Mouse (Mus musculus): ENCODE measurements at regions not wholly inside any gene's neighbourhood (a gene's known extent, or its start where the extent isn't known, plus 50 kb on each side); places are given as distances from the start of the nearest gene placed in this dataset.

DNA sequence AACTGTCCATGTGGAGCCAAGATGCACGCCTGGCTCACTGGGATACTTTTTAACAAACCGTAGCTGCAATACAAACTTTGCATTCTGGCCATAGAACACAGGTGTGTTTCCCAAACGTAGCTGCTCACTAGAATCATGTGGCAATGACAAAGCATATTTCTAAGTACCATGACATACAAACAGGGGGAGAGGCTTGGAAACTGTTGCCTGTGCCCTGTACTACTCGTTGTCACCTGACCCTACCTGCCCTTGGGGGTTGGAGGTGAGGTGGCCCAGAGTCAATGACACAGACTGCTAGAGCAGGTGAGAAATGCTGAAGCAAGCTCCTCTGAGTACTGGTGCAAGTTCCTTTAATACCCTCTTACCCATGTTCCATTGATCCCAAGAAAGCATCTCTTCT lies 64.3 kb upstream of the Map4k3 start:
- DNase-seq (ENCODE audit: low spot score in 2 of 2): no peak

GRCm38 (mm10) chr17:80789706-80790105 lies 61.4 kb upstream of the Map4k3 start:
- DNase-seq (ENCODE audit: low spot score in 2 of 2): no peak

- no peak for DNase-seq (ENCODE audit: low spot score in 2 of 2)
These were observed 60.7 kb upstream of the Map4k3 start for GRCm38 (mm10) chr17:80789000-80789399.

- DNase-seq (ENCODE audit: low spot score in 2 of 2): no peak
These were observed 58.6 kb upstream of the Map4k3 start for GRCm38 (mm10) chr17:80786858-80787257.

- DNase-seq (ENCODE audit: low spot score in 2 of 2): no peak
These were observed 58.0 kb upstream of the Map4k3 start for GRCm38 (mm10) chr17:80786061-80786851.

DNA sequence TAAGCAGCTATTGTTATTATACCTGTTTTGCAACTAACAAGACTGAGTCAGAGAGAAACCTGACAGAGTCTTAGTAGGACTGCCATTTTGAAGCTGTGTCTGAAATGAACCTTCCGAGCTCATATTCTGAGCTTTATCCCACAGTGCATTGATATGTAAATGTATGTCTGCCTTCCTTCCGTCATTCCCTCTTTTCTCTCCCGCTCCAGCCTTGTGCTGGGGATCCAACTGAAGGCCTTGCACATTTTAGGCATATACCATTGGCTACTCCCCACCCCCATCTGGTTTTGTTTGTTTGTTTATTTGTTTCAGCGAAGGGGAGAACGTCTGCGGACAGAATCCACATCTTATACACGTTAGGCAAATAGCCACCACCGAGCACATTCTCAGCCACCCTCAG lies 57.2 kb upstream of the Map4k3 start:
- DNase-seq (ENCODE audit: low spot score in 2 of 2): no peak

DNA sequence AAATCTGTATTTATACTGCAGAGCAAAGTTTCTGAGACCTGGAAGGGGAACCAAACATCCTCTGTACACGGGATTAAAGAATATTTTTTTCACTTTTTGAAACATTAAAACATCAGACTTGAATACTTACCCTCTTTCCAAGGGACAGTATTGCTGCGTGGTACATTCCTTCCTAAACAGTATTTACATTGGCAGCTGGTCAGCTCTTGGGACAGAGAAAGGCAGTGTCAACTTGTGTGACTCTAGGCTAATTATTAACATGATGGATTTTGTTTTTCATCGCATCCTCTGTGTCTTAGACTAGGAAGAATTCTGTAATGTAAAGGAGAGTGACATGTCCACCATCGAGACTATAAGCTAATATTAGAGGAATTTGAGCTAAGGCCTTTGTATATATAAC lies 56.8 kb upstream of the Map4k3 start:
- DNase-seq (ENCODE audit: low spot score in 2 of 2): no peak

DNA sequence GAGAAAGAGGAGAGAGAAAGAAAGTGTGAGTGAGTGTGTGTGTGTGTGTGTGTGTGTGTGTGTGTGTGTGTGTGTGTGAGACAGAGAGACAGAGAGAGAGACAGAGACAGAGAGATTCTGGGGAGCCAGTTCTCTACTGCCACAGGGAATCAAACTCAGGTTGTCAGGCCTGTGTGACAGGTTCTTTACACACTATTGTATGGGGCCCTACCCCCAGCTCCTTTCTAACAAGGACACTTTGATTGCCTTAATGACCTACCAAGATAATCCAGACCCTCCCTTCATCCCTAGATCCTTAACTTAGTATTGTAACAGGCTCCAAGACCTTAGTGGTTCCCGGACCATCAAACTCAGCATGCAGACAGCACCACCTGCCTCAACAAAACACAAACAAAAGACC lies 53.9 kb upstream of the Map4k3 start:
- DNase-seq (ENCODE audit: low spot score in 2 of 2): no peak

DNA sequence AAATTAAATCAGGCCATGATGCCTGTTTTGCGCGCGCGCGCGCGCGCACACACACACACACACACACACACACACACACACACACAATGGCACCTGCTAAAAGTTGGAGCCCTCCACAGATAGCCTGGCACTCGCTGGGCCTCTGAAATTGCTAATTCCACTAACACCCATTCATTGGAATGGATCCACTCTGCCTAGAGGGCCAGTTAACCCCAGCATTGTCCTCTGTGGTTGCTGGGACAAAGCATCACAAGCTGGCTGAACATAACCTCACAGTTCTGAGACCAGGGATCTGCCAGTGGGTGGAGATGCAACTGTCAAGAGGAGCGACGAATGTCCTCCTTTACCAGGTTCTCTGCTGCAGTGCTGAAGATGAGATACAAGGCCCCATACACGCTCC lies 53.3 kb upstream of the Map4k3 start:
- DNase-seq (ENCODE audit: low spot score in 2 of 2): no peak

DNA sequence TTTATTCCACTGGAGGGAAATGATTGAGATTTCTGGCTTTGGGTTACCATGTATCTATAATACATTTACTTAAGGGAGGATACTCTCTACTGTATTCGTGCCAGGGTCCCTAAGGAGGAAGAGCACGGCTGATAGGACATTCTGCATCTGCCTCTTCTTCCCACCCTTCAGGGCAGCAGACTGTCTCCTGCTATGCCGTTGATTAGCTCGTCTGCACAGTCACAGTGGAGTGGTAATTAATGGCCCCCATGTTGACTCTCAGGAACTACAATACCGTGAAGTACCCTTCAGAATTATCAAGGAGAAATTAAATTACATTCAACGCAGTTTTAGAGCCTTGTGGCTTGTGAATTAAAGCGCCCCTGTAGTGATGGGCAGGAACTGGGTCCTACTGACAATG lies 52.0 kb upstream of the Map4k3 start:
- no peak for DNase-seq (ENCODE audit: low spot score in 2 of 2)

DNA sequence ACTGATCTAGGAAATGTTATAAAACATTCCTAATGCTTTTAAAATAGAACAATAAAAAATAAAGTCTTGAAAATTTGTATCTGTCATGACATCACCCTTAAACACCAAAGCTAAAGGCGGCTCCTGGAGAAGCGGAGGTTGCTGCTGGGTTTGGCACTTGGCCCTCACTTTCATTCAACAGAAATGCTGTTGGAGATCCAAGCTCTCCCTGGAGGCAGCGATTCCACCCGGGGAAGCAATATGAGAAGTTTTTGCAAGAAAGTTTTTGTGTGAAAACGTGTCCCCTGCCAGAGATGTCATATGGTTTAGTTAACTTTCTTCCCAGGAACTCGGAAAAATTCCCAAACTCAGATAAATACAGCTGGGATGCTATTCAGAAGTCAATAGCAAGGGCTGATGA lies 51.5 kb upstream of the Map4k3 start:
- DNase-seq (ENCODE audit: low spot score in 2 of 2): peak in 1 of 2 experiments; percentile 25
